Mouse (Mus musculus) fibroblast of lung, adult 2 months (primary cell): Measurements from ENCODE around the gene Foxs1.
A peak's percentile ranks its signal among the peaks of the same experiment; 100 is the strongest.

Experiments
- DNase-seq: peaks from one replicate; pipeline ENCODE4 v3.0.0-alpha.2; 2011; ENCODE audit warnings: low read depth

Gene Foxs1

GRCm38 (mm10) chr2:152928219-152928987 is 4.6 kb downstream of the Foxs1 start:
- peak; percentile 74 for DNase-seq

DNA sequence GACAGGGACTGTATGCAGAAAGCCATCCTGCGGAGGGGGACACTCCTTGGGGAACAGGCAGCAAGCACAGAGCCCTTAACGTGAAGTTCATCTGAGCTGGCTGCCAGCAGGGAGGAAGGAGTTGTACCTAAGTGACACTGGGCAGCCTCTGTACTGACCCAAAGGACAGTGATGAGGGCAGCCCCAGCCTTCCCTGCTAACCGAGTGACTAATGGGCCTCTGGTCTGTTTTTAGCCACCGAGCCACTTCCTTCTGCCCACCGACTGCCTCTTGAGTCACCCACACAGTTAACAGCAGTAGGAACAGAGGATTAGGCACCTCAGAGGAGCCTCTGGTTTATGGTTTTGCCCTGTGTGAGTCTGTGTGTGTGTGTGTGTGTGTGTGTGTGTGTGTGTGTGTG is 5.6 kb downstream of the Foxs1 start:
- peak; percentile 40 for DNase-seq

DNA sequence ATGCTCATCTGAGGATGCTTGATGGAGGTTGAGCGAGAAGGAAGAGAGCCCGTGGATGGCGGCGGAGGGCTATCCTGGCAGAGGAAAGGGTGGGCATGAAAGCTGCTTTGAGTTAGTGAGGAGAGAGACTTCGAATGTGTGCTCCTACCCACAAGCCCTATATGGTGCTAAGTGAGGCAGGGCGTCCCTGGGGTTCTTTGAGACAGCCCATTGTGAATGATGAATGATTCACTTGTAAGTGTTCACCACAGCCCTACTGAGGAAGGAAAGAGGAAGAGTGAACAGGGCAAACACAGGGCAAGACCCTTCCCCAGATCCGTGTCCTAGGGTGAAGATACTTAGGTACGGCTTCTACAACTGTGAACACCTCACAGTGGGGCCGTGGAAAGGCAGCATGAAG is 6.1 kb downstream of the Foxs1 start:
- no peak for DNase-seq

- DNase-seq, result peak; percentile 84
Measured at GRCm38 (mm10) chr2:152925189-152925872, 7.7 kb downstream of the Foxs1 start.

- DNase-seq, result no peak
Measured at GRCm38 (mm10) chr2:152924543-152924942, 8.5 kb downstream of the Foxs1 start.

DNA sequence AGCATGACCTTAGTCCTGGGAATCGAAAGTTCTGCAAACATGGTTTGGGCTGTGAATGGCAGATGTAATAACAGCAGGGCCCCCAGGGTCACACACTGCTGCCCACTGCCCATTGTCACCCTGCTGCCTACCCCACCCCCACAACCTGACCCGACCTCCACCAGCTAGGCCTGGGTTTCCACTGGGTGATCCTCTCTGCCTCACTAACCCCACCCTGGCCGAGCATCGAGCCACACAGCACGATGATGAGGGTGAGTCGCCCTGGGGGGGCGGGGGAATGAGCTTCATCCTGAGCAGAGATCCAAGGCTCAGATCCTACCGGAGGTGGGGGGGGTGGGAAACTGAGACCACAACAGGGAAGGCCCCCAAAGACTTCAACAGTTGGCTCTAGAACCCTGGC is 8.9 kb downstream of the Foxs1 start:
- DNase-seq, result no peak

- DNase-seq, result no peak
Measured at GRCm38 (mm10) chr2:152923621-152924020, 9.4 kb downstream of the Foxs1 start.

DNA sequence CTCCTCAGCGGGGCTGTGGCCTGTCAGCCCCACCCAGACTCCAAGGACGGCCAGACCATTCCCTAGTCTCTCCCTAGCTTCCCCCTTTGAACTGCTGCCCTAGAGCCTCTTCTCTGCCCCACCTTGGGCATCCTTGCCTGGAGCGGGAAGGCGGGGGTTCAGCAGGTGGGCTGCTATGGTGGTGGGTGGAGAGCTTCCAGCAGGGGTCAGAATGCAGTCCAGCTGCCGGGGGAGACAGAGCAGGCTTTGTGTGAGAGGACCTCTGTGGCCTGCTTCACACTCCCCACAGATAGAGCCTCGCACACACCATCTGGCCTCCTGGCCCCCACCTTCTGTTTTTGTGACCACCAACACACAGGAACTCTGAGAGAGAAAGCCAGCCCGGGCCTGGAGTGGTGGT is 10.6 kb downstream of the Foxs1 start:
- no peak for DNase-seq

GRCm38 (mm10) chr2:152917671-152918070 is 15.3 kb downstream of the Foxs1 start:
- no peak for DNase-seq

- no peak for DNase-seq
Measured at GRCm38 (mm10) chr2:152916111-152916510, 16.9 kb downstream of the Foxs1 start.

DNA sequence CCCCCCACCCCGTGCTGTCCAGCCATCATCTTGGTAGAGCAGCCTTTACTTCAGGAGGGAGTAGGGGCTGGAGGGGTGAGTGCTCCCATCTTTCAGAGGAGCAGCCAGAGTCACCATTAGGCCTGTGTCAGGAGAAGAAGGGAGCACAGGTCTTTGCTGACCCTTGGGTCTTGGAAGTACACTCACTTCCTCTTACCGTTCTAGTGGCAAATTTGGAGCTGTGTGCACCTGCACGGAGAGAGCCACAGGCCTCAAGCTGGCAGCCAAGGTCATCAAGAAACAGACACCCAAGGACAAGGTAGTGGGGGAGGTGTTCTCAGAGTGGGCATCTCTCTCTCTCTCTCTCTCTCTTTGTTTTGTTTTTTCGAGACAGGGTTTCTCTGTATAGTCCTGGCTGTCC is 17.6 kb downstream of the Foxs1 start:
- DNase-seq, result no peak

GRCm38 (mm10) chr2:152914310-152915120 is 18.5 kb downstream of the Foxs1 start:
- peak; percentile 87 for DNase-seq

- no peak for DNase-seq
Measured at GRCm38 (mm10) chr2:152913471-152913870, 19.5 kb downstream of the Foxs1 start.

DNA sequence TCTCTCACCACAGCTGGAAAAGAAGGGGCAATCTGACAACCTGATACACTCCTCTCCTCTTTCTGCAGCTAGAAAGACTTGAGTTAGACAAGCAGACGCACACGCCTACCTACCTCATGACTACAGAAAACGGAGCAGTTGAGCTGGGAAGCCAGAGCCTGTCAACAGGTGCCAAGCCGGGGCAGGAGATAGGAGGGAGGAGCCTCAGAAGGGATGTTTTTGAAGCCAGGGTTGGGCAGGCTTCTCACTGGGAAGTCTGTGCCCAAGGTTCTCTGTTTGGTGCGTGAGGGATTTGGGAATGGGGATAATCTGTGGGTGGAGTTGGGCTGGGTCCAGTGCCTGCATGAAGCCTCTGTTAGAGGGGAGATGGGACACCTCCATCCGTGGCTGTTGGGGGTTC is 21.6 kb downstream of the Foxs1 start:
- no peak for DNase-seq

GRCm38 (mm10) chr2:152911031-152911430 is 22.0 kb downstream of the Foxs1 start, which contains the start of gene Mylk2:
Mylk2 (plus strand) TSS chr2:152911352.
- DNase-seq, result no peak

DNA sequence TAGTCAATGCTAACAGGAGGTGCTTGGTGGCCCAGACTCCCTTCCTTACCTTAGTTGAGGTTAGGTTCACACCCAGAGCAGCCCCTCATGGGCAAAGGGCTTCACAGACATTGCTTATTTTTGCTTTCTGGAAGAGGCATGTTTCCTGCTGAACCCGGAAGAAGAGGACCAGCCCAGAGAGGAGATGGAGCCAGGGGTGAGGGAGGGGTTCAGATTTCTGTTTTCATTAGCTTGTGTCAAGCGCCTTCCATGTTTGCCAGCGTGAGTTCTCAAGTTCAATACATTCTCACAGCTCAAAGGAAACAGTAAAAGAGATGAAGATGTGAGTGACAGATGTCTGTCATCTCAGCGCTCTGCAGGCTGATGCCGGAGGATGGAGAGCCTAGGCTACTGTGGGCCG is 23.2 kb downstream of the Foxs1 start:
- no peak for DNase-seq

DNA sequence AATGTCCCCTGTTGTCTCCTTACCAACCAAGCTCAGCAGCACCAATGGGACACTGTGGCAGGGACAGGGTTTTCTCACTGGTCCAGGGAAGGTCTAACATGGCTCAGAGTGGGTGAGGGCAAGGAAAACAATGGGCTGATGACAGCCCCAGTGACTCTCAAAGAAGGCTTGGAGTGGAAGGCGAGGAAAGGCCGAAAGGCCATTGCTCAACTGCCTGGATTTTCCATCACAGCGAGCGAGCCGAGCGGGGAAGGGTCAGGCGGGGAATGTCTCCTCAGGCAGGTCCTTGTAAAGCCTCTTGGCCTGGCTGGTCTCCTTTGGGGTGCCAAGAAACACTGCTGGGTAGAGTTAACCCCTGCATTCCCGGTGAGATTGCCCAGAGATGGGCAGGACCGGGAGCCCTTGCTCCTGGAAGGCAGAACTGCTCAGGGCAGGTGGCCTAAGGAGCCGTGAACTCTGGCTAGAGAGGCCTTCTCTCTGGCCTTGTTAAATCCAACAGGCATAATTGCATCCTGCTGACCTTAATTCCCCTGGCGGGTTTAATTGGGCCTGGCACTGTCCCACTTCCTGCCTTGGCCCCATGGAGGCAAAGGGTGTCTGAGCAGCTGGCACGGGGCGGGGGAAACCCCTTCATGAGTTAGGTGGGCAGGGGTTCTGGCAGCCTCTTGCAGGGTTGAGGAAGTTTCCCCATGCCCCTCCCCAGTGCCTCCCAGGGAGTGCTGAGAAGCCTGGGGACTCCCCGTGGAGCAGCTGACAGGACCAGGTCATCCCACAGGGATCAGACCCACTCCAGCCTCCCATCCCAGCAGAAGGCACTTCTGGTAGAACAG is 25.7 kb downstream of the Foxs1 start:
- DNase-seq, result peak; percentile 58

DNA sequence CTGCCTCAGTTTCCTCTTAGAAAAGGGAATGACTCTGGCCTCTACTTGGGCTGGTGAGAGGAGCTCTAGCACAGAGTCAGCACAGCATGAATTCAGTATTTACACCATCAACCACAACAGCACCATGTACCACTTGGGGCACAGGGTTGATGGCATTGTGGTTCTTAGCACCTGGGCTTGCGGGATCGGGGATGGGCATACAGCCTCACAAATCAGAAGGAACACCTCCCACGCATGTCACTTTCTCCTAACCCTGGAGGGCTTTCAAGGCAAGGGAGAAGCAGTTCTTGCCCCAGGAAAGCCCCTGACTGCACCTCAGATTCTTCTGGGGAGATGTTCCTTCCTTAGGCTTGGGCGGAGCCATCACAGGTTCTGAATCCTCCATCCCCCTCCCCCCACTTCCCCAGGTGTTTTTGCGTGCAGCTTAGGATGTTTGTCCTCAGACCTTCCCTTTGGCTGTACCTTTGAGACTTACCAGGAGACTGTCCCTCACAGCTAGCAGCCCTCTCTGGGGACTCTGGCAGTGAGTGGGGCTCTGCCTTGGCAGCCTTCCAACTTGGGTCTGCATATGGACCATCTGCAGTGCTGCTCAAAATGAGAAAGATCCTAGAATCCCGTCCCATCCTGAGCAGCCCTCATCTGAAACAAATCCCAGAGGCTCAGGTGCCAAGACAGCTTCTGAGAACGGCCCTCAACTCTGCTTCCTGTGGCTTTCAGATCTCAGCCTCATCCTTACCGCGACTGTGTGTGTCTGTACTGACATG is 26.6 kb downstream of the Foxs1 start:
- no peak for DNase-seq

DNA sequence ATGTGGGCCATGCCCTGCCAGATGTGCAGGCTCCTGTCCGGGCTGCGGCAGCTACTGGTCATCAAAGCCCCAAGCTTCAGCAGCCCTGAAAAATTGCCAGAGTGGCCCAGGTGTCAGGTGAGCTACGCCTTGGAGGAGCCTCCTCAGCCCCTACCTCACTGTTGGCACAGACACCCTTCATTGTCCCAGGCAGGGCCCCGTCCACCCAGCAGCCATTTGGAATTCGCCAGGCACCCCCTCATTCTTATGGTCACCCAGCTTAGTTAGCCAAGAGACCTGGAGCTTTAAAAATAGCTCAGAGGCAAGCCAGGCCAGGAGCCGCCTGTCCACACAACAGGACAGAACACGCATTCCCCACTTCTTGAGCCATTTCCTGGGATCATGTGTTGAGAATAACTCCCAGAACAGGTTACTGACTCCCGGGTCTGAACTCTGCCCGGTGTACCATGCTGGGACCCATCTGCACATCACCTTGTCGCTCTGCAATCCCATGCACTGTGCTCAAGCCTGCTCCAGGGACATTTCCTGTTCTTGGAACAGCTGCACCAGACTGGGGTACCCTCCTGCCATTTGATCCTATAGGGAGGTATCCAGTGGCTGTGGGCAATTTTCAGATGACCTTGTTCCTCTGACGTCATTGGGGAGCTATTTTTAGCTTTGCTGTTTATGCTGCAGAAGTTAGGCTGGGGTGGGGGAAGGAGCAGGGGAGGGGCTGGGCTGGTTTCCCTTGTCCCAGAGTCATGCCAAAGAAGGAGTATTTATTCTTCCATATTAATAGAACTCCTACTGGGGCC is 27.8 kb downstream of the Foxs1 start:
- peak; percentile 47 for DNase-seq

- DNase-seq, result peak; percentile 98
Measured at GRCm38 (mm10) chr2:152904127-152904643, 28.8 kb downstream of the Foxs1 start.
